ENCODE assay signal across 8 mouse cellular contexts in the genomic region with DNA sequence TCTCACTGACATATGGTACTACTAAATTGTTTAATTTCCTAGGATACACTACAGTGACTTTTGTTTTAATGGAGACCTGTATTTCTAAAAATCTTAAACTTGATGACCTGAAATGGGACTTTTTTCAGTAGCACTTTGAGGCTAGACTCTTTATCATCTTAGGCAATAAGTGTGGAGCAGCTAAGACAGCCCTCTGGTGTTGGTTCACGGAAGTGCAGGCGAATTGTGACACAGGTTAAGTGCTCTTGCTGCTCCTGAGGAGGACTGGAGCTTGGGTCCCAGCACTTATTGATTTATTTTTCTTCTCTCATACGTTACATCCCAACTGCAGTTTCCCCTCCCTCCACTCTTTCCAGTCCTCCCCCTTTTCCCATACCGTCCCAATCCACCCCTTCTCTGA.
DNase-seq lines count a peak whose midpoint lies in the region; TF ChIP-seq lines count a peak whose summit lies in the region.

No protein-coding gene starts in this region.

- no peaks in the 10 kb centered on the region for H3K9me3 ChIP-seq in MEL (replicated peaks; ENCODE audit: insufficient read depth, low read length)

- H3K4me1 ChIP-seq in MEL (ENCODE audit: control insufficient read depth in 1 of 2, insufficient read depth in 2 of 2, low read length in 2 of 2), result peaks cover 0 to 16% of the 10 kb centered on the region in 2 experiments
- no peaks in the 10 kb centered on the region for H3K4me1 ChIP-seq in cerebellum, adult 2 months (ENCODE audit: control insufficient read depth, insufficient read depth, low read length)
- no peaks in the 10 kb centered on the region for H3K4me1 ChIP-seq in lung, adult 2 months (ENCODE audit: control insufficient read depth, insufficient read depth, low read length)

- TF ChIP-seq RAD21 in MEL (IDR thresholded peaks at IDR 0.05; ENCODE audit: low read depth, low read length), result peak; percentile 98

- 46% methylated on average over 4 of the region's 4 CpGs for WGBS in cerebellum, adult 2 months
- 25% methylated on average over 4 of the region's 4 CpGs for WGBS in lung, adult 2 months

- no peak overlapping the region for H3K27ac ChIP-seq in MEL (ENCODE audit: control insufficient read depth, low read depth, low read length)
- H3K27ac ChIP-seq in cerebellum, adult 2 months (ENCODE audit: insufficient read depth, low read length), result no peak overlapping the region

- peak; percentile 79 for DNase-seq in A20 (ENCODE audit: low read depth, low spot score)
- DNase-seq in MEL (ENCODE audit: low read depth, low spot score), result peak; percentile 91
- DNase-seq in cerebellum, adult 2 months, result peak; percentile 62 to 81
- peak; percentile 87 for DNase-seq in gastrocnemius, adult 18-20 months (ENCODE audit: low spot score)
- DNase-seq in kidney, postnatal 36 days, result peak; percentile 83 to 95
- peak; percentile 85 for DNase-seq in lung, adult 2 months
- peak; percentile 72 for DNase-seq in right cerebral cortex, postnatal 25 days
- DNase-seq in urinary bladder, postnatal 36 days (ENCODE audit: low spot score in 2 of 2), result peak; percentile 77 to 83

- no peak for TF ChIP-seq EP300 in MEL (IDR thresholded peaks at IDR 0.05; ENCODE audit: low read depth in 1 of 2, low read length in 2 of 2)

- TF ChIP-seq POLR2A in MEL (IDR thresholded peaks at IDR 0.05; ENCODE audit: control insufficient read depth in 1 of 2, insufficient read depth in 1 of 2, low read depth in 1 of 2, low read length in 2 of 2, poor library complexity in 1 of 2), result no peak
- no peak for TF ChIP-seq POLR2A in cerebellum, adult 2 months (IDR thresholded peaks at IDR 0.05; ENCODE audit: borderline replicate concordance, insufficient read depth, low read length)
- no peak for TF ChIP-seq POLR2A in lung, adult 2 months (IDR thresholded peaks at IDR 0.05; ENCODE audit: borderline replicate concordance, extremely low read depth, low read depth, low read length)

- H3K36me3 ChIP-seq in MEL (ENCODE audit: control insufficient read depth in 1 of 2, insufficient read depth in 2 of 2, low read length in 2 of 2), result peaks cover 0 to 10% of the 10 kb centered on the region in 2 experiments; a peak in 2 of 4 replicates

- no peaks in the 10 kb centered on the region for H3K79me2 ChIP-seq in MEL (ENCODE audit: control insufficient read depth, insufficient read depth, low read length, poor library complexity)

- peaks cover 0 to 2% of the 10 kb centered on the region in 2 experiments; a peak in 2 of 4 replicates for H3K27me3 ChIP-seq in MEL (ENCODE audit: control insufficient read depth in 1 of 2, insufficient read depth in 2 of 2, low read length in 2 of 2)
- H3K27me3 ChIP-seq in cerebellum, adult 2 months (ENCODE audit: control insufficient read depth, insufficient read depth, low read length), result no peaks in the 10 kb centered on the region

- H3K4me3 ChIP-seq in MEL (ENCODE audit: control insufficient read depth in 1 of 2, insufficient read depth in 1 of 2, low read depth in 2 of 2, low read length in 2 of 2), result no peak overlapping the region
- no peak overlapping the region for H3K4me3 ChIP-seq in cerebellum, adult 2 months (replicated peaks; ENCODE audit: insufficient read depth, low read depth, low read length)
- H3K4me3 ChIP-seq in lung, adult 2 months (replicated peaks; ENCODE audit: extremely low read depth, low read depth, low read length), result no peak overlapping the region

- no peak overlapping the region for H3K9ac ChIP-seq in MEL (ENCODE audit: control insufficient read depth, low read depth, low read length, poor library complexity, severe bottlenecking)

- TF ChIP-seq CTCF in MEL (IDR thresholded peaks at IDR 0.05 in 2 of 3, conservative IDR thresholded peaks at IDR 0.05 in 1 of 3; ENCODE audit: control insufficient read depth in 1 of 3, insufficient read depth in 1 of 3, low read depth in 2 of 3, low read length in 3 of 3, poor library complexity in 1 of 3, severe bottlenecking in 1 of 3), result peak; percentile 77 to 95 (median 94)
- TF ChIP-seq CTCF in cerebellum, adult 2 months (IDR thresholded peaks at IDR 0.05; ENCODE audit: borderline replicate concordance, insufficient read depth, low read depth, low read length), result peak; percentile 86
- TF ChIP-seq CTCF in lung, adult 2 months (IDR thresholded peaks at IDR 0.05; ENCODE audit: insufficient read depth, low read length), result peak; percentile 93

TF ChIP-seq in MEL, 35 proteins besides CTCF, POLR2A, EP300 and RAD21:
- TF ChIP-seq ZNF384 (IDR thresholded peaks at IDR 0.05; ENCODE audit: low read depth, low read length) (peak; percentile 56), E2F4 (IDR thresholded peaks at IDR 0.05; ENCODE audit: borderline replicate concordance, low read depth, low read length) (0 out of 2 replicates have a peak, but pooled peaks have one; percentile 31), TCF12 (IDR thresholded peaks at IDR 0.05; ENCODE audit: low read depth, low read length) (no peak), MAZ (IDR thresholded peaks at IDR 0.05; ENCODE audit: low read depth, low read length) (0 out of 2 replicates have a peak, but pooled peaks have one; percentile 64), JUND (IDR thresholded peaks at IDR 0.05; ENCODE audit: low read depth, low read length) (0 out of 2 replicates have a peak, but pooled peaks have one; percentile 51), CHD1 (IDR thresholded peaks at IDR 0.05; ENCODE audit: low read depth, low read length) (0 out of 2 replicates have a peak, but pooled peaks have one; percentile 38), BHLHE40 (IDR thresholded peaks at IDR 0.05; ENCODE audit: borderline replicate concordance, low read depth, low read length) (peak; percentile 57), MAX (IDR thresholded peaks at IDR 0.05; ENCODE audit: low read length) (no peak), ZKSCAN1 (IDR thresholded peaks at IDR 0.05; ENCODE audit: low read depth, low read length) (no peak), MAFK (IDR thresholded peaks at IDR 0.05; ENCODE audit: borderline replicate concordance, low read depth, low read length) (no peak), POLR2AphosphoS5 (IDR thresholded peaks at IDR 0.05; ENCODE audit: borderline replicate concordance, low read depth, low read length) (no peak), RCOR1 (IDR thresholded peaks at IDR 0.05; ENCODE audit: low read depth, low read length) (0 out of 2 replicates have a peak, but pooled peaks have one; percentile 22), ELF1 (IDR thresholded peaks at IDR 0.05; ENCODE audit: low read depth, low read length) (0 out of 2 replicates have a peak, but pooled peaks have one; percentile 39), MXI1 (IDR thresholded peaks at IDR 0.05; ENCODE audit: low read depth, low read length) (no peak), CHD2 (IDR thresholded peaks at IDR 0.05; ENCODE audit: low read length) (no peak), SIN3A (IDR thresholded peaks at IDR 0.05; ENCODE audit: low read length) (peak; percentile 49), ETS1 (IDR thresholded peaks at IDR 0.05; ENCODE audit: low read depth, low read length) (no peak), SMC3 (IDR thresholded peaks at IDR 0.05; ENCODE audit: low read depth, low read length) (peak; percentile 98), HCFC1 (IDR thresholded peaks at IDR 0.05; ENCODE audit: low read depth, low read length) (0 out of 2 replicates have a peak, but pooled peaks have one; percentile 37), GATA1 (IDR thresholded peaks at IDR 0.05; ENCODE audit: low read depth, low read length) (peak; percentile 57), MYB (IDR thresholded peaks at IDR 0.05; ENCODE audit: low read depth, low read length) (peak; percentile 24; the same call in 1 of the 2 replicates), ZC3H11A (IDR thresholded peaks at IDR 0.05; ENCODE audit: low read depth, low read length) (peak; percentile 95), USF2 (IDR thresholded peaks at IDR 0.05; ENCODE audit: borderline replicate concordance in 1 of 2, insufficient read depth in 1 of 2, low read depth in 1 of 2, low read length in 2 of 2) (no peak), GABPA (IDR thresholded peaks at IDR 0.05; ENCODE audit: low read depth, low read length) (0 out of 2 replicates have a peak, but pooled peaks have one; percentile 41)
